Comparison of ENCODE assay signal across 9 mouse cellular contexts in the genomic region with DNA sequence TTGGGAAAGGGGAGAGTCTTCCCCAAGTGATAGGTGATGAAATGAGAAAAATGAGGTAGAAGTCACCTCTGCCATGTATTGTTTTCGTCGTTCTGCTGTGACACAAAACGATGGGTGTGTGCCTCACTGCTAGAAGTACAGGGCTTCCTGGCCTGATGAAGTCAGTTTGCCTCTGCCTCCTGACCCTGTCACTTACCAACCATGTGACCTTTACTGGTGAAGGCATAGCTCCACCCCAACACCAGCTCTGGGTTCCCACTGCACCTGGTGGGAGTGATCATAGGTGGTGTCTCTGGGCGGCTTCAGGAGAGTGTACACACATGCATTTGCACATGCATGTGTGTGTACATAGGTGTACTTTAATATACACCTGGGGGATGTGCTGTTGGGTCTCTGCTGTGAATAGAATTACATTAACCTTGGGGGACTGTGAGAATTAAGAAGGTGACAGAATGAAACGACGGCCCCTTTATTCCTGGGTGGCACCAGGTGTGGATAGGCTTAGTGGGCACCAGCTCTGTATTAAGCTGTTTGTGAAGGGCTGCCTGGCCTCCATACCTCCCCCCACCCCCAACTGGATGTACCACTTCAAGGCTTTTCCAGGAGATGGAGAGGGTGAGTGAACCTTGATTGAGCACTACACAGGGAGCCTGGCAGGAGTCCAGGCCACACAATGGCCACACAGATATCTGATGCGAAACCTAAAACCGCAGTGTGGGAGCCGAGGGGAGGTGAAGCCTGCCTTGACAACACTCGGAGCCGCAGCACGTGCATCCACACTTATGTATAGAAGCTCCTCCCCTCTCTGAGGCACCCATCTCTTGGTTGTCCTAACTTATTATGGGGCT.
A peak's percentile ranks its signal among the peaks of the same experiment; 100 is the strongest.
DNase-seq lines count a peak whose midpoint lies in the region; ATAC-seq lines count a peak whose summit lies in the region.
"Had no signal": no experiment of that assay in that cellular context is flagged by ENCODE, and none has a peak within 500 bp of the region (broad histone marks: within the 10 kb centered on the region; RNA-seq: fewer than 3 reads in every experiment).

No protein-coding gene starts in this region.

- H3K9ac ChIP-seq in limb, embryonic 12.5 days (replicated peaks) = no peak overlapping the region
- no peak overlapping the region for H3K9ac ChIP-seq in stomach, embryonic 14.5 days (replicated peaks; ENCODE audit: low read depth, low read length)
- H3K9ac ChIP-seq: neural tube, embryonic 12.5 days; stomach, embryonic 15.5 days had no signal

- no peaks in the 10 kb centered on the region for H3K9me3 ChIP-seq in limb, embryonic 12.5 days
- no peaks in the 10 kb centered on the region for H3K9me3 ChIP-seq in stomach, embryonic 14.5 days (ENCODE audit: control insufficient read depth, low read depth, low read length)
- H3K9me3 ChIP-seq: neural tube, embryonic 12.5 days; stomach, embryonic 15.5 days had no signal

- no peak overlapping the region for H3K27ac ChIP-seq in limb, embryonic 12.5 days
- H3K27ac ChIP-seq in stomach, embryonic 14.5 days (ENCODE audit: low read length) = no peak overlapping the region
- H3K27ac ChIP-seq: neural tube, embryonic 12.5 days; stomach, embryonic 15.5 days had no signal

- DNase-seq in heart, postnatal 4 days = peak; percentile 11
- DNase-seq in heart, postnatal 14 days = no peak
- DNase-seq in ovary, adult 18-20 months (ENCODE audit: low spot score) = peak; percentile 31
- no peak for DNase-seq in ovary, postnatal 10 days (ENCODE audit: low spot score)
- no peak for DNase-seq in gastrocnemius, postnatal 25 days

- intact Hi-C loops in heart, postnatal 14 days (cut with DNase I) = no loop called here

- no peaks in the 10 kb centered on the region for H3K36me3 ChIP-seq in limb, embryonic 12.5 days
- H3K36me3 ChIP-seq in stomach, embryonic 14.5 days (ENCODE audit: control insufficient read depth, insufficient read depth, low read length) = no peaks in the 10 kb centered on the region
- H3K36me3 ChIP-seq: neural tube, embryonic 12.5 days; stomach, embryonic 15.5 days had no signal

- H3K27me3 ChIP-seq in limb, embryonic 12.5 days = no peaks in the 10 kb centered on the region
- no peaks in the 10 kb centered on the region for H3K27me3 ChIP-seq in stomach, embryonic 14.5 days (ENCODE audit: control insufficient read depth, insufficient read depth, low read length)
- H3K27me3 ChIP-seq: neural tube, embryonic 12.5 days; stomach, embryonic 15.5 days had no signal

- no peak overlapping the region for H3K4me3 ChIP-seq in limb, embryonic 12.5 days (replicated peaks)
- H3K4me3 ChIP-seq in stomach, embryonic 14.5 days (ENCODE audit: low read depth, low read length) = no peak overlapping the region
- H3K4me3 ChIP-seq: neural tube, embryonic 12.5 days; stomach, embryonic 15.5 days had no signal

- 69% methylated on average over 12 of the region's 12 CpGs for WGBS in limb, embryonic 12.5 days
- WGBS in stomach, embryonic 14.5 days = 48% methylated on average over 12 of the region's 12 CpGs

- peaks cover 7% of the 10 kb centered on the region; the same call in 1 of the 2 replicates for H3K4me1 ChIP-seq in limb, embryonic 12.5 days (replicated peaks)
- H3K4me1 ChIP-seq in stomach, embryonic 14.5 days (ENCODE audit: control insufficient read depth, insufficient read depth, low read length) = no peaks in the 10 kb centered on the region
- H3K4me1 ChIP-seq: stomach, embryonic 15.5 days had no signal

- H3K4me2 ChIP-seq in limb, embryonic 12.5 days = no peak overlapping the region
- H3K4me2 ChIP-seq in stomach, embryonic 14.5 days (replicated peaks; ENCODE audit: low read depth, low read length) = no peak overlapping the region
- H3K4me2 ChIP-seq: neural tube, embryonic 12.5 days; stomach, embryonic 15.5 days had no signal

- peak; percentile 26; the same call in 1 of the 2 replicates for ATAC-seq in limb, embryonic 12.5 days (ENCODE audit: insufficient number of reproducible peaks, insufficient read depth, low FRiP score, low TSS enrichment, low read depth)
- 0 out of 2 replicates have a peak, but pooled peaks have one; percentile 23 for ATAC-seq in stomach, embryonic 14.5 days (ENCODE audit: insufficient number of reproducible peaks, insufficient read depth, low FRiP score, low read depth)

Comparison
In these comparisons a context has a peak if more than half of its experiments do, and no peak if none do; other contexts are left out.
1. DNase-seq: peak in heart, postnatal 4 days (single experiment) and ovary, adult 18-20 months (single experiment); none in heart, postnatal 14 days (0 of 2), ovary, postnatal 10 days (single experiment) and gastrocnemius, postnatal 25 days (single experiment).